Mouse (Mus musculus): ENCODE results near the gene Hipk1. TPM values are rescaled to one million over a fixed set of nuclear protein-coding genes. Genes with fewer than 3 reads are reported as not detected.

Gene Hipk1
- total and polyA plus RNA-seq, 3 experiments, result 50.8 to 109 (median 98.1) TPM

DNA sequence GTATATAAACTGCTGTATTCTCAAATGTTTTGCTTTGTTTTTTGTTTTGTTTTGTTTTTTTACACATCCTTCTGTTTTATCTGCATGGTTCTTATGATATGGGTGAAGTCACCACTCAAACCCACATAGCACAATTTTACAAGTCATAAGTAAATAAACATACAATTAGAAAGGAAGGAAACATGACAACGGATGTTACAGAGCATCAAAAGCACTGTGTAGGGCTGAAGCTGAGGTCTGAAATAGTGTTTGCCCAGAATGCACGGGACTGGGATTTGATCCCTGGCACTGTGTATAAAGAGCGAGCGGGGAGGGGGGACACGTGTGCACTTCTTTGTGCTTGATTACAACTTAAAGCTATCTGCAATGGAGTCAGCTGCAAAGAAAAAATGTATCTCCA, 10.6 kb downstream of the Hipk1 start:
- no peak overlapping the region for H3K27ac ChIP-seq
- peaks cover 24% of the 10 kb centered on the region for H3K4me1 ChIP-seq (ENCODE audit: control insufficient read depth, insufficient read depth, low read length)
- intact Hi-C loops (cut with DNase I), result no loop called here
- DNase-seq, result no peak
- 43% methylated on average over 5 of the region's 5 CpGs for WGBS
- no peaks in the 10 kb centered on the region for H3K27me3 ChIP-seq (ENCODE audit: control insufficient read depth, insufficient read depth, low read length)
- H3K36me3 ChIP-seq (ENCODE audit: control insufficient read depth, insufficient read depth, low read length), result peaks cover 36% of the 10 kb centered on the region
- TF ChIP-seq POLR2A (IDR thresholded peaks at IDR 0.05; ENCODE audit: insufficient read depth, low read depth, low read length), result no peak
- no peak for TF ChIP-seq CTCF (IDR thresholded peaks at IDR 0.05)
- TF ChIP-seq EP300 (IDR thresholded peaks at IDR 0.05; ENCODE audit: insufficient read depth, low read depth, low read length), result no peak
- H3K4me3 ChIP-seq, result no peak overlapping the region
- no peak overlapping the region for H3K9ac ChIP-seq (ENCODE audit: low read depth, low read length)
- peaks cover 22% of the 10 kb centered on the region for H3K79me2 ChIP-seq (replicated peaks; ENCODE audit: control insufficient read depth, insufficient read depth, low read length)

DNA sequence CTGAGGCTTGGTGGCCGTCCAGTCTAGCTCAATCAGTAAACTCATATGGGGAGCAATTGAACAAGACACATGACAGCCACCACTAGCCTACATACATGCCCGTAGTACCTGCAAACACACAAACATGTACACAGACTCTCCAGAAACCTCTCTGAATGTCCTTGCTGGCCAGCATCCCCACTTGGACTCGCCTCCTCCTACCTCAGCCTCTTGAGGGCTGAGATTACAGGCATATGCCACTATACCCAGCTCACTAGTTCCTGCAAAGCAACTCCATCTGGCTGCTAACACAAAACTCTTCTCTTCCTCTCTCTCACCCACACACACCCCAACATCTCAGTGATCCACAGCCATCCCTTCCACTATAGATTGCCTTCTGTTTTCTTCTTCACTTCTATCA, 11.1 kb downstream of the Hipk1 start:
- DNase-seq, result no peak
- intact Hi-C loops (cut with DNase I), result no loop called here
- Histone ChIP-seq H3K4me3 (no peak overlapping the region), H3K4me1 (ENCODE audit: control insufficient read depth, insufficient read depth, low read length) (peaks cover 23% of the 10 kb centered on the region), H3K9ac (ENCODE audit: low read depth, low read length) (no peak overlapping the region), H3K36me3 (ENCODE audit: control insufficient read depth, insufficient read depth, low read length) (peaks cover 36% of the 10 kb centered on the region), H3K79me2 (replicated peaks; ENCODE audit: control insufficient read depth, insufficient read depth, low read length) (peaks cover 22% of the 10 kb centered on the region), H3K27ac (no peak overlapping the region), H3K27me3 (ENCODE audit: control insufficient read depth, insufficient read depth, low read length) (no peaks in the 10 kb centered on the region)
- 66% methylated on average over 3 of the region's 3 CpGs for WGBS
- TF ChIP-seq EP300 (IDR thresholded peaks at IDR 0.05; ENCODE audit: insufficient read depth, low read depth, low read length) (no peak), POLR2A (IDR thresholded peaks at IDR 0.05; ENCODE audit: insufficient read depth, low read depth, low read length) (no peak), CTCF (IDR thresholded peaks at IDR 0.05) (no peak)

DNA sequence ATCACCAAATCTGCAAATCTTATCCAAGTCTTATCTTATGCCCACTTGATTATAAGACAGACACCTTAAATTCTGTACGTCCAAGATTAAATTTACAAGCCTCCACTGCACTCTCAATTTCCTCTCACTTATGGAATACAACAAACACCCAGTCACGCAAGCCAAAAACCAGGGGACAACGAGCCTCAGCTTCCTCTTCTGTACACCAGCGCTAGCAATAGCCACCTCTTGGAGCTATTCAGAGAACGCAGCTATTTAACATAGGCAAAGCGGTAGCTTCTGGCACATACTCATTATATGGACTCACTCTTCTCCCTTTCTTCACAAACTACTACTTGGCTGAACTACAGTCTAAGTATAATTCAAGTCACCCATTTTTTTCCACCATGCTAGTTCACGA, 12.2 kb downstream of the Hipk1 start:
- Histone ChIP-seq H3K36me3 (ENCODE audit: control insufficient read depth, insufficient read depth, low read length) (peaks cover 35% of the 10 kb centered on the region), H3K27ac (no peak overlapping the region), H3K4me3 (no peak overlapping the region), H3K79me2 (replicated peaks; ENCODE audit: control insufficient read depth, insufficient read depth, low read length) (peaks cover 22% of the 10 kb centered on the region), H3K9ac (ENCODE audit: low read depth, low read length) (no peak overlapping the region), H3K27me3 (ENCODE audit: control insufficient read depth, insufficient read depth, low read length) (no peaks in the 10 kb centered on the region), H3K4me1 (ENCODE audit: control insufficient read depth, insufficient read depth, low read length) (peaks cover 18% of the 10 kb centered on the region)
- TF ChIP-seq CTCF (IDR thresholded peaks at IDR 0.05), result no peak
- no peak for TF ChIP-seq POLR2A (IDR thresholded peaks at IDR 0.05; ENCODE audit: insufficient read depth, low read depth, low read length)
- intact Hi-C loops (cut with DNase I), result no loop called here
- 50% methylated on average over 7 of the region's 7 CpGs for WGBS
- DNase-seq, result no peak

DNA sequence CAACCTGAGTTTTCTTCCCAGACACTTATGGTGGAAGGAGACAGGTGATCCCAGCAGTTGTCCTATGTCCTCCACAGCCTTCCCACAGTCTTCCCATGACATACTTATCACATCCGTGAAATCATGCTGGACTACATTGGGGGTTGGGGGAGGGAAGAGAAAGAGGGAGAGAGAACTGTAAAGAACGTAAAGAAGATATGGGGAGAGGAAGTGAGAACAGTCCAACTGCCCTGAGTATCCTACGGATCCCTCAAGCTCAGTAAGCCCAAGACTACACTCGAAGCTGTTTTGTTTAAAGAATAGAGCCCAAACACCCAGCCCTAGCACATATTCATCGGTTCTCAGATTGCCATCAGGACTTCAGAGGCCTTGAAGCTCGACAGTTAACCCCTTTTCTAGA, 12.7 kb downstream of the Hipk1 start:
- H3K36me3 ChIP-seq (ENCODE audit: control insufficient read depth, insufficient read depth, low read length), result peaks cover 31% of the 10 kb centered on the region
- intact Hi-C loops (cut with DNase I), result no loop called here
- WGBS, result 68% methylated on average over 6 of the region's 6 CpGs
- DNase-seq, result no peak
- peaks cover 22% of the 10 kb centered on the region for H3K79me2 ChIP-seq (replicated peaks; ENCODE audit: control insufficient read depth, insufficient read depth, low read length)
- no peak for TF ChIP-seq CTCF (IDR thresholded peaks at IDR 0.05)
- TF ChIP-seq POLR2A (IDR thresholded peaks at IDR 0.05; ENCODE audit: insufficient read depth, low read depth, low read length), result no peak
- no peak for TF ChIP-seq EP300 (IDR thresholded peaks at IDR 0.05; ENCODE audit: insufficient read depth, low read depth, low read length)
- no peak overlapping the region for H3K27ac ChIP-seq
- no peak overlapping the region for H3K4me3 ChIP-seq
- no peak overlapping the region for H3K9ac ChIP-seq (ENCODE audit: low read depth, low read length)
- H3K4me1 ChIP-seq (ENCODE audit: control insufficient read depth, insufficient read depth, low read length), result peaks cover 18% of the 10 kb centered on the region
- no peaks in the 10 kb centered on the region for H3K27me3 ChIP-seq (ENCODE audit: control insufficient read depth, insufficient read depth, low read length)

DNA sequence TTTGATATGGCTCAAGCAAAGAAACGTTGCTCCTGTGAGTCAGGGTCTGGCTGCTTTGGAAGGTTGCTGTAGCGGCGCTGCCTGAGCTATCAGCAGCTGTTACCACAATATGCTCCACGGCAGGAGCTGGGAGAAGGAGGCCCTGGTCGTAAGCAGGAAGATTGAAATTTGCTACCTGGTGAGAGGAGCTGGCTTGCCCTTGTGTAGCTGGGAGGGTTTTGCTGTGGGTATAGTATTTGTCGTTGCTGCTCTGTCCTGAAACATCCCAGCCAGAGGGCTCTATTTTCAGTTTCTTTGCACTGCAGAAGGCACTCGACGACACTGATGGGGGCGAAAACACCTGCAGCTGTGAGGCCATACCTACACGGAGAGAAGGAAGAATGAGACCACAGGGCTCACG, 13.4 kb downstream of the Hipk1 start:
- WGBS, result 78% methylated on average over 11 of the region's 11 CpGs

DNA sequence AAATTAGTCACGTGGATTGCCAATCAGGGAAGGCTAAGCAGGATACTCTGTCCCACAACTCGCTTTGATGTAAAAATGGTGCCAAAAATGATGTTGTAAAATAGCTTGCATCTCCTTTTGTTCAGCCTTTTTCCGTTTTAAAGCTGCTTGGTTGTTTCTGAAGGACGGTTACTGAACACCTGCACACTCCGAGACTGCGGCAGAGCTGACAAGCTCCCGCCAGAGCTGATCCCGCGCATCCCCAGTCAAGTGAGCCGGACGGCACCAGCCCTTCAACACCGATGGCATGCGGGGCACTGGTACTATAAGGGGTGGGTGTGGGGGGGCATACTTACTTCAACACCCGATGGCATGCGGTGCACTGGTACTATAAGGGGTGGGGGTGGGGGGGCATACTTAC, 17.4 kb downstream of the Hipk1 start:
- peaks cover 44% of the 10 kb centered on the region for H3K36me3 ChIP-seq (ENCODE audit: control insufficient read depth, insufficient read depth, low read length)
- intact Hi-C loops (cut with DNase I), result no loop called here
- peak overlapping the region; percentile 77; the same call in 1 of the 2 replicates for H3K27ac ChIP-seq
- TF ChIP-seq POLR2A (IDR thresholded peaks at IDR 0.05; ENCODE audit: insufficient read depth, low read depth, low read length) (no peak), EP300 (IDR thresholded peaks at IDR 0.05; ENCODE audit: insufficient read depth, low read depth, low read length) (no peak)
- WGBS, result 67% methylated on average over 15 of the region's 15 CpGs
- peaks cover 9% of the 10 kb centered on the region for H3K79me2 ChIP-seq (replicated peaks; ENCODE audit: control insufficient read depth, insufficient read depth, low read length)
- peaks cover 17% of the 10 kb centered on the region for H3K4me1 ChIP-seq (ENCODE audit: control insufficient read depth, insufficient read depth, low read length)
- no peaks in the 10 kb centered on the region for H3K27me3 ChIP-seq (ENCODE audit: control insufficient read depth, insufficient read depth, low read length)
- no peak overlapping the region for H3K9ac ChIP-seq (ENCODE audit: low read depth, low read length)
- DNase-seq, result no peak
- no peak overlapping the region for H3K4me3 ChIP-seq

More for the DNA sequence above, 13.4 kb downstream of the Hipk1 start:
- no peaks in the 10 kb centered on the region for H3K27me3 ChIP-seq (ENCODE audit: control insufficient read depth, insufficient read depth, low read length)
- H3K79me2 ChIP-seq (replicated peaks; ENCODE audit: control insufficient read depth, insufficient read depth, low read length), result peaks cover 20% of the 10 kb centered on the region
- DNase-seq, result no peak
- no peak overlapping the region for H3K9ac ChIP-seq (ENCODE audit: low read depth, low read length)
- no peak overlapping the region for H3K27ac ChIP-seq
- intact Hi-C loops (cut with DNase I), result no loop called here
- H3K36me3 ChIP-seq (ENCODE audit: control insufficient read depth, insufficient read depth, low read length), result peaks cover 35% of the 10 kb centered on the region
- no peak overlapping the region for H3K4me3 ChIP-seq
- TF ChIP-seq EP300 (IDR thresholded peaks at IDR 0.05; ENCODE audit: insufficient read depth, low read depth, low read length), result no peak
- TF ChIP-seq CTCF (IDR thresholded peaks at IDR 0.05), result no peak
- TF ChIP-seq POLR2A (IDR thresholded peaks at IDR 0.05; ENCODE audit: insufficient read depth, low read depth, low read length), result no peak
- peaks cover 19% of the 10 kb centered on the region for H3K4me1 ChIP-seq (ENCODE audit: control insufficient read depth, insufficient read depth, low read length)

Measured in heart, adult 2 months (tissue).